Mouse (Mus musculus): ENCODE results near the gene Fbrsl1.

Fbrsl1 gene

DNA sequence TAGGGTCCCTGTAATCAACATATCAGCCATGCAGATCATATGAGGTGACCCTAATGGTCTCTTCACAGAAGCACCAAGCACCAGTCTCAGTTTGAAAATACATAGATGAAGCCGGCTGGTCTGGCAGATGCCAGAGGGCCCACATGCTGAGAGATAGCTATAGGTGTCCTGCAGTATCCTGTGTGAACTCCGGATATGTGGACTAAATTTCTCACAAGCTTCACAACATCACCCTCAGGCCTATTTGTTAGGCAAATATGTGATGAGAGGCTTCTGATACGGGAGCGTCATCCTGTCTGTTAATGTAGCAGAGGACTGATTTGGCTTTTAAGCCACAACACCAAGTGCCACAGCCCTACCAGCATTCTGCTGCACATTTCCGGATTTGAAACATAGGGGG, 37.9 kb downstream of the Fbrsl1 start:
- DNase-seq, result no peak

DNA sequence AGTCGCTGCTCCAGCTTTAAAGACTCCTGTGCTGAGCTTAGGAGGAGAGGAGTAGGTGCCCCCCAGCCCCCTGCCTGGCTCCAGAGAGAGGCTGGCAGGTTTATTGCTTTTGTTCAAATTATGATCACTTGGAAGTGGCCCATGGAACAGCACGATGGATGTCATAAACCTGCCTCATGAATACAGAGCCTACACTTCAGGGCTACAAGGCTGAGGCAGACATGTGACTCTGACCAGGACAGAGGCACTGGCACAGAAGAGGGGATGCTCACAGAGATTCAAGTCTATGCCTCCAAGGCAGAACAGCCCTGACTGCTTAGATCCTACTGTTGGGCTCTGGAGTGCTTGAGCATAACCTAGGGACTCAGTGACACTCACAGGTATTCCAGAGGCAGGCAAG, 39.3 kb downstream of the Fbrsl1 start:
- no peak for DNase-seq

DNA sequence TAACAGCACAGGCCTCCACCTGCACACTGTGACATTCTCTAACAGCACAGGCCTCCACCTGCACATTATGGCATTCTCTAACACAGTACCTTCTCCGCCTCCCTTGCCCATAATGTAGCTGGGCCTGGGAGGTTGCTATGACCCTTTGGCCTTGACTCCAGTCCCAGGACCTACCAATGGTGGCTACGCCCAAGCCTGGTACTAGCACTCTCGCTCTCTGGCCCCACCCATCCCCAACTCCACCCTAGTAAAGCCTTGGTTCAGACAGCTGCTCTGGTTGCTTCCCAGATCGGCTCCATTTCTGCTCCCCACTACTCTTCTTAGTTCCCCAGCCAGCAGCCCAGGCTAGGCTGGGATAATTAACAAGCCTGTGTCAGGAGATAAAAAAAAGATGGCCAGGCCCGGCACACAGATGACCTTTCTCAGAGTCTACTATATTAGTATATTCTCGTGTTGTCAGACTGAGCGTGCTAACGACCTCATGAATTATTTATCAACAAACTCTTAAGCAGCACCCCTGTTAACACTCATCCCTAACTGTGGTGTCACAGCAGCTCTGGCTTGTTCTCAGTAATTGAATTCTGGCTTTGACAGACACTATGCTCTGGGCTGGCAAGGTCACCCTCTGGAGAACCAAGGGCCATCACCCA, 42.1 kb downstream of the Fbrsl1 start:
- no peak for DNase-seq

DNA sequence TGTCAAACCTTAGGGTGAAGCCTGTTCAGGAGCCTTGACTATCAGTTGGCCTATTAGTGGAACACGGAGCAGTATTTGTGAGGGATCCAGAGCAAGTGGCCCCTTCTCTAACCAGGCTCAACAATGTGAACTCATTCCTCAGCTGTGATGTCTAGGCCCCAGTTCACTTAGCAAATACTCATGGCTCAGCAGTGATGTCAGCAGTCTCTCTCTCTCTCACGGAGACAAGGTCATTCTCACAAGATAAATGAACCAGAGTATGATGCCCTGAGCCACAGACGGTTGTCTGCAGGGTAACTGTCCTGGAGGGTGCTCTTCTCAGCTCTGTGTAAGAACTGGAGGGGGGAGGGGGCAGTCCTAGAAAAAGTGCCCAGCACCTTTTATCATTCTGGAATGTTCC, 44.4 kb downstream of the Fbrsl1 start:
- DNase-seq, result no peak

DNA sequence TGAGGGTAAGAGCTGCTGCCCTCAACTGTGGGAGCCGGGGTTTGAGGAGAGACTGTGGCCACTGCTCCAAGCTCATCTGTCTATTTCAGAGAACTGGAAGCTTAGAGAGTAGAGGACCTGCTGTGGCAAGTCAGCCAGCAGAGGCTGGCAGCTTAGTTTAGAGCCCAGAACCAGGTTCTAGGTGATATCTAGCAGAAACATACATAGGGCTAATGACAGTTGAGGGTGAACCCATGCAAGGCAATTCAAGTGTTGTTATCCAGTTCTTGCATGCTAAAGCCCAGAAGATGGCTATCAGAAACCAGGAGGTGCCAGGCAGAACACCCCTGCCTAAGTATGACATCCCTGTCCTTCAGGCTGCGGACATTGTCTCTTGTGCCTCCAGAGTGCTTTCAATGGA, 45.7 kb downstream of the Fbrsl1 start:
- DNase-seq, result no peak

DNA sequence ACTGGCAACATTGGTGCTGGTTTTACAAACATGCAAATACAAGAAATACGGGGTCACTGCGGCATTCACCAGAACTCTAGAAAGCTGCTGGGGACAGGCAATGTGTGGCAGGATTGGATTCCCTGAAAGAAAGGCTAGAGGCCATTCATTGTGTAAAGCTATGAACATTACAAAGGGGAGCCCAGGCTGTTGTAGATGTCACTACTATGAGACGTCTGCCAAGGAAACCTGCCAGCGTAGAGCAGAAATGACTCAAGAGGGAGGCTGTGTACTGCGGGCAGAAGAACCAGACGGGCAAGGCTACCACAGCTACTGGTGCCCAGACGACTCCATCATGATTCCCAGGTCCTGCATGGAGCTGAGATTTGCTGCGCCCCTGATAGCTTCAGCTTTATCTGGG, 47.2 kb downstream of the Fbrsl1 start:
- DNase-seq, result no peak

DNA sequence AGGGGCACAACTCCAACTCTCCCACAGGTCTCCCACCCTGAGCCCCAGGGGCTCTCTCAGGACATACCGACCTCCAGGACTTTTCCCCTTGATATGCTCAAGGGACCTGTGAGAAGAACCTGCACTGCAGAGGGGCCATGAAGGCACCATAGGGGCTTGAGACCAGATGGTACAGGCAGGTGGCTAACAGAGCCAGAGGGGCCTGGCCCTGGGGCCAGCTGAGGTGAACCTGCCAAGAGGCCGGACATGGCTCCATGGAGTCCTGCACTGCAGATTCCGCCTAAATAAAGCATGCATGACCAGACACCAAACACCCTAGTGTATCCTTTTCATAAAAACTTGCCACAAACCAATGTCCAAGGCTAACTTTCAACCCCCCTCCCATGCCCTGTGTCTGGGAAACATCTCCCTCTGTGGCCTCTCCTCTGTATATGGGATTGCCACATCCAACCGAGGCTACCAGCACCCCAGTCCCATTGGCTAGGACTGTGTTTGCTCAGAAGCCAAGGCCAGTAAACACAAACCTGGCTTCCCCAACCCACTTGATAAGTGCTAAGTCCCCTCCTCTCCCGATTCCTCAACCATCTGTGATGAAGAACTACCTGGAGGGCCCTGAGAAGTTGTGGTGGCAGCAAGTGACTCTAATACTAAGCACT, 53.2 kb downstream of the Fbrsl1 start:
- DNase-seq, result no peak

DNA sequence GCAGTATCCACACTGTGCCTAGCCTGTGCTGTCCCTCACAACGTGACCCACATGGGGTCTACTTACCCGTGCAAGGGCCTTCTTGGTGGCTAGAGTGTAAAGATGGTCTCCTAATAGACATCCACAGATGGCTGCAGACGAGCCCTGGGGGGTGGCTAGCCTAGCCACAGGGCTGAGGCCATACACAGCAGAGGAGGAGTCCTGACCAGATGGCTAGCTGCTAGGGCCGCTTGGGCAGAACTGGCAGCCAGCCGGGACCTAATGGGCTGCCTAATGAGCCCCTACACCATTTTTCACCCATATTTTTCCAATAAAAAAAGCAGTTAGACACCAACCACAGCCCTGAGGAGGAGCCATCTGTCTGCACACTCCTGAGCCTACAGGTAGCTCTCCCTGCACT, 55.6 kb downstream of the Fbrsl1 start:
- DNase-seq, result no peak

DNA sequence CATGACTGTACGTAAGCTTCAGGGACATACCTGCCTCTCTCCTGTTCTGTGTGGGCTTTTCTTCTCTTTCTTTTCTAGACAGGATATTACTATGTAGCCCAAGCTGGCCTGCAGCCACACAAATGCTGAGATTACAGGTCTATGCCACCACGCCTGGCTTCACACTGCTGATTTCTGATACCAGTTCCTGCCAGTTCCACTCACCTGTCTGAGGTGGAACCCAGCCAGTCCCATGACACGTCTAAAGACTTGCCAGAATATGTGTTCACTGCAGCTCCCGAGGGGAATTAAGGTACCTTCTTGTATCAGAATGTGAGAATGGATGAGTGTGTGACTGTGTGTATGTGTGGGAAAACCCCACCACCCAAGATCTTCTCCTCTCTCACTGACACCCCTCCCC, 57.7 kb downstream of the Fbrsl1 start:
- peak; percentile 62 for DNase-seq

DNA sequence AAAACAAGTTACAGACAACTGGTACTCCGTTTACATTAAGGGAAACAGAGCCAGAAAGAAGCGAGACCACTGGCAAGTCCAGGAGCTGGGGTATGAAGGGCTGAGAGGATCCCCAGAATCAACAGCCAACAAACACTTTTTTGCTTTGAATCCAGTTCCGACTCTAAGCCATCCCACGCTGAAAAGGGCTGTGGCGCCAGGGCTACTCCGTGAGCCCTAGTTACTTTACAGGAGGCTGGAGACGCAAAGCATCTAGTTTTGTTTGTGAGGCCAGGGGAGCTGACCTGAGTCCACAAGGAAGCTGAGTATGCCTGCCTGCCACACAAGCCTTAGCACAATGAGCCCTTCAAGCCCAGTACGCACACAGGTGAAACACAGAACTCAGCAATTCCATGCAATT, 61.0 kb downstream of the Fbrsl1 start:
- no peak for DNase-seq

DNA sequence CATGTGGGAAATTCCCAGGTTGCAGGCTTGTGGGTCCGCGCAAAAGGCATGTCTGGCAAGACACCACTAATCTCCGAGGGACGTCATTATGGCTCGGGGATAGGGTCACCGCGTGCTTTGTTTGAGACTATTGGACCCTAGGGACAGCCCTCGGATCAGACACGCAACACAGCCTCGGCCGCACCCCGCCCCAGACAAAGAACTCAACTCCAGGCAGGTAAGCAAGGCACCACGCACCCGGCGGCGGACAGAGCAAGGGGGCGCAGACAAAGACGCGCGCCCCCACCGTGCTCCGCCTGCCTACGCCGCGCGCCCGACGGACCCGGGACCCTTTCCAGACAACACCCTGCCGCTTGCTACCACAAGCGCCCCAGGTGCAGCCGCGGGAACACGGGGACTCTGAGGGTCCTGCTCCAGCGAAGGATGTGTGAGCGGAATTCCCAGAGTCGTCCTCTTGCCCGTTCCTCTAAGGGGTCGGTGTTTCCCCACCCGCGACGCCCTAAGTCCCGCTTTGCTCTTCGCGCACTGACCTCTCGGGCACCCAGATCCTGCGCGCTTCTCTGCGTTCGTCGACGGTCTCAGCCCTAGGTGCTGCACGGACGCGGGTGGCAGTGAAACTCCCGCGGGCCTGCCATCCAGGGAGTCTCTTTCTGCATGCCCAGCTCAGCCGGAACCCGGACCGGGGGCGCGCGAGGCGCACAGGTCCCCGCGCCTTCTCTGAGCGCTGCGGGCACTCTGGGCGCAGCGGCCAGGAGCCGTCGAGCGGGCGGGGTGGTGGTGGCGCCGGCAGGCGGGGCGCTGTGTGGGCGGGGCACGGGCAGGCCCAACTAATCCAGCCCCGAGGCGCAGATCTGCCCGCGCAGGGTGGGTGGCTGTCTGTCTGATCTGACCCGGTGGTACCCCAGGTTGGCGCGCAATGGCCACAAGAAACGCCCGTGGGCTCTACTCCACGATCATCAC, 61.7 kb downstream of the Fbrsl1 start:
- DNase-seq, result peak; percentile 87

DNA sequence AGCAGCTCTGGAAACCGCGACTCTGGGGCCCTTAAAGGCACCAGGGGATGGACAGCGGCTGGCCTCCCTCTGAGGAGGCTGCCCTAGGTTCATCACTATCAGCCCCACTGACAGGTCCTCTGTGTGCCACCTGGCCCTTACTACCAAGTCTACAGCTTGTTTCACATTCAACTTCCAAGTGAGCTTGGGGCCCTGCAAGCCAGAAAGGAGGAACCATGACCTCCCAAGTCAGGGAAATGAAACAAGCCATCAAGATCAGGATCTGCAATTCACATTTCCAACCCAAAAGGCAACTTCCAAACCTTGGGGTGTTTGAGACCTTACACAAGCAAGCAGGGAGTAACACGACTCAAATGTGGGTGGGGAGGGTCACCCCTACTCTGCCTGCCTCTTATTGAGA, 63.0 kb downstream of the Fbrsl1 start:
- no peak for DNase-seq

DNA sequence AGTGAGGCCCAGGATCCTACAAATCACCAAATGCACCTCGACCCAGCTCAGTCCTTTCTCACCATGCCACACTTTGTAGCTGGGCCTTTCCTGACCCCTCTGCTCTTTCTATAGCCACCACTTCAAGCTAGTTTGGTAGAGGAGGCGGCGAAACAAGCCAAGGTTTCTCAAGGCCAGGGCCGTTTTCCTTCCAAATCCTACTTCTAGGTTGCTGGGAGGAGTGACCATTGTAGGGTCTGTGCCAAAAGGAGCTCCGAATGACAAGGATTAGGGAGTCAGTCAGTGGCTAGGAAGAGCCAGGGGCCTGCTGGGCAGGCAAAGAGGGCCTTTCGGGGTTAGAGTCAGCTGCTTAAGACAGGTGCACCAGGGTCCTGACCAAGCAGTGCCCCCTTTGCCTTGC, 63.8 kb downstream of the Fbrsl1 start:
- no peak for DNase-seq

DNA sequence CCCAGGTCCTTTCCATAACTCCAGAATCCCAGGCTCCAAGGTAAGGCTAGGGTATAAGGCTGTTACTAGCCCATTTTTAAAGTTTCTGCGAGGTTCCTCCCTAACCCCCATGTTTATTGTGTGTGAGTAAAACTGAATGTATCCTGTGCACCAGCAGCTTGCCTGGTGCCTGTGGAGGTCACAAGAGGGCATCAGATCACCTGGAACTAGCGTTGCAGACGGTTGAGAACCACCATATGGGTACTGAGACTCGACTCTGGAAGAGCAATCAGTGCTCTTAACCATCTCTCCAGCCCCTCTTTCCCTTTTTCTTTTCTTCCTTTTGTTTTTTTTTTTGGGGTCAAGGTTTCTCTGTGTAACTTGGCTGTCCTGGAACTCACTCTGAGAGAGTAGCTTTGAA, 68.5 kb downstream of the Fbrsl1 start:
- no peak for DNase-seq

DNA sequence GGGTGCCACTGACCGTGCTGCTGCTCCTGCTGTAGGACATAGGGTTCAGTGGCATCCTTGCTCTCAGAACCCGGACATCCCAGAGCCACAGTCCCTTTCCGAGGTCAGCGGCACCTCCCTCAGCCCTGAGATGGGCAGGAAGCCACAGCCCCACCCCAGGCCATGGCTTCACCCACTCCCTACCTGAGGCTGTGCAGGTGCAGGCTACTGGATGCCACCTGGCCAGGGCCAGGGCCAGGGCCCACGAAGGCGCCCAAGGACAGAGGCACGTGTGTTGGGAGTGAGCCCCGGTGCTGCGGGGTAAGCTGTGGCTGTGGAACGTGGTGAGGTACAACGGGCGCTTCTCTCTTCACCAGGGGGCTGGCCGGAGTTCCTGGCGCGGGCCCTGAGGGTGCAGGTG, 69.2 kb downstream of the Fbrsl1 start:
- DNase-seq, result no peak

DNA sequence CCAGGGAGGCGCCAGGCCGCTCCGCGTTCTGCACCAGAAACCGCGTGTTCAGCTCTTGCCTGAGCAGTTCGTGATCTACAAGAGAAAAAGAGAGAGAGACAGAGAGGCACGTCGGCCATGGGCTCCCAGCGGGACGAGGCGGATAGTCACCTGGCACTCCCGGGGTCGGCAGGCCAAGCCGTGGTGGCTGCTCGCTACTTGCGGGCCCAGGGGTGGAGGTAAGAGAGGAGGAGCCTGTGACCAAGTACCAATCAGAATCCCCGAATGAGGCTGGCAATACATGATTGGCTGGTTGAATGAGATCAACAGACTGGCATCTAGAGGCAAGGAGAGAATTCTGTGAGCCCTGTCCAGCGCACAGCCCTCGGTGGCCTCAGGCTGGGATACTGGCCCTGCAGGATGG, 70.1 kb downstream of the Fbrsl1 start:
- DNase-seq, result no peak

DNA sequence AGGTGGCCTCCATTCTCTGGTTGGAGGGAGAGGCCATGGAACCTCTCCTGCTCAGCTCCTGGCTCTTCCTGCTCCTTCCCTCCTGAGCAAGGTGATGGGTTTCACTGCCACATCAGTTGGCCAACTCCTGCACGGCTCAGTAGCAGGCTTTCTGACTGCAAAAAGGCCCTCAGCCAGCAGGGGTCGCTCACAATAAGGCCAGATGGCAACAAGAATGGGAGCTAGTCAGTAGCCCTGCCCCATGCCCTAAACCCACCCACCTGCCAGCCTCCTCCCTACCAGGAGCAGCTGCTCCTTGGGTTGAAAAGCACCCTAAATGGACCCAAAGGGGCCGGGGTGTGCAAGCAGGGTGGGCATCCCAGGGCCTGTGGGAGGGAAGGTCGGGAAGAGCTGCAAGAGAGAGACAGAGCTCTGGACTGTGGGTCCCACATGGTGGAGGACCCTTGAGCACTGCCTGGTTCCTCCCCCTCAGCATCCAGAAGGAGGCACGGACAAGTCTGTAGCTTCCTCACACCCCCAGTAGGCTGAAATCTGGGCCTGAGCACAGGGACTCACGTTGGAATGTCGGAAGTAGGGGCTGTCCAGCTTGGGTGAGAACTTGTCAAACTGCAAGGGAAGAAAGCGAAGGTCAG, 71.4 kb downstream of the Fbrsl1 start:
- peak; percentile 84 for DNase-seq

DNA sequence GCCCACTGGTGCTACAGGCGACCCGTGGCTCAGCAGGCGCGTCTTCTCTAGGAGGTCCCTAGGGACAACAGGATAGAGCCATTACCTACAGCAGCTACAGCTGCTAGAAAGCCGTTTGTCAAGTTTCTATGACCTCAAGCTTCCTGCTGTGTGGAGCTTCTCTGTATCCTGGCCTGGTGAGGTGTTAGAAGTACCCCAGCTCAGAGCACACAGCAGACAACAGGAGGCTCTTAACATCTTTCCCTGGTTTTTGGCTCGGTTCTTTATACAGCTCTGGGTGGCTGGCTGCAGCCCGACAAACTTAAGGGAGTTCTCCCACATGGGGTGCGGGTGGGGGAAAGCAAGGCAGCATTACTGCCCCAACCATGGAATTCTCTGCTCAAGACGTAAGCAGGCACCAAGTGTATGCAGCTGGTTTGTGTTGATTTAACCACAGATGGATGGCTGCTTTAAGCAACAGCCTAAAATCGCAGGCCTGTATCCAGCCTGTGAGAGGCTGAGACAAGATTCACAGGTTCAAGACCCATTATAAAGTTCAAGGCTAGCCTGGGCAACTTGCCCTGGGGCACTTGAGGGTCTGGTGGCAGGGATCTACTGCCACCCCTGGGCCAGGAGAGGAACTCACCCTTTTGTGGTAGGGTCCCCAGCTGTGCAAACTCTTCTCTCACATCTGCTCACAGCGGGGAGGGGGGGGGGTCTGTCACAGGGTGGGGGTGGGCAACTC, 84.3 kb downstream of the Fbrsl1 start:
- no peak for DNase-seq

DNA sequence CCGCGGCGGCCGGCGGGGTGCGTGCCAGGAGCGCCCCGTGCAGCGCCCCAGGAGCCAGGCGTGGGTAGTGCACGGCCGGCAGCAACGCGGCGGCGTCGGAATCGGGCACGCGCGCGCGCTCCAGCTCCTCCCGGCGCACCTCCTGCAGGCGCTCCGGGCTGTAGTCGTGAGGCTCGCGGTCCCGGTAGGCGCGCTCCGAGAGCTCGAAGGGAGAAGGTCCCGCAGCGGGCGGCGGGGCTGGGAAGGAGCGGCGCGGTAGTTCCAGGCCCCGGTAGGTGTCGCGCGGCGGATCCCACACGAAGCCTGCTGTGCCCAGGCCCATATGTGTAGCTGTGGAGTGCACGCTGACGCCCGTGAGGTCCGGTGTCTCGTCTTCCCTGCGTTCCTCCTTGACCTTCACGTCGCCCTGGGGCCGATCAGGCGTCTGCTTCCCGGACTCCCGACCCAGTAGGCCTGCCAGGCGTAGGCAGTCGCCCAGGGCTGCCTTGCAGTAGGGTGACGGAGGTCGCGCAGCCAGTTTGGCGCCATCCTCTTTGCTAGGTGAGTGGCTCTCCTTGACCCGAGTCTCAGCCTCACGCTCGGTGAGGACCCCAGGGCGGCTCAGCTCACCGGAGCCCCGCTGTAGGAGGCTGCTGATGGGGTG, 85.0 kb downstream of the Fbrsl1 start:
- peak; percentile 86 for DNase-seq

DNA sequence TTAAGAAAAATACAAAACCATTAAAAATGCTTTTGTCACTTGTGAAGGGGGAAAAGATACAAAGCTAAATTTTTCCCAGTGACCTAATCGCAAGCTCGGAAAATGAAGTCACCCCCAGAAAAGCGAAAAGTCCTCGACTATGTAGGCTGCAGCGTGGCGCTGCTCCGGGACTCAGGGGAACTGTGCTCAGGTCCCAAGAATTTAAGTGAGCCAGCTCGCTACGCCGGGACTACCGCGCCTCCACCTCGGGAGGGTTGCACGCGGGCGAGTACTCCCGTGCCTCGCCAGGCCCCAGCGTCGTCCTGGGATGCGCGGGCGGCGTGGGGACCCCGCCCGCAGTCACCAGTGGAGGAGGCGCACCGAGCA, 85.5 kb downstream of the Fbrsl1 start:
- no peak for DNase-seq

DNA sequence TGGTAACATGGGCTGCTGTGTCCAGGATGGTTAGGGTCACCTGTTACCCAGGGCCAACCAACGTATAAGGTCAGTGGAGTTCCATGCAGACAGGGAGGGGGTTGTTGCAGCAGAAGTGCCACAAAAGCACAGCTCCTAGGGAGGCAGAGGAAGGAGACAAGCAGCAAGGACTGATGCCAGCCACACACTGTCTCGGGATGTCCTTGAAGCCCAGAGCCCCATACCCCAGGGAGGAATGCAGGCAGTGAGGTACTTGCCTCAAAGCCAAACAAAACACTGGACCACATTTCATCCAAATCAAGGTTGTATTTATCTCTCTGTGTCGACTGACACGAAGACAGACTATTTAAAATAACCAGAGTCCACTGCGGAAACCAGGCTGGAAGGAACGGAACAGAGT, 86.8 kb downstream of the Fbrsl1 start:
- DNase-seq, result no peak

DNA sequence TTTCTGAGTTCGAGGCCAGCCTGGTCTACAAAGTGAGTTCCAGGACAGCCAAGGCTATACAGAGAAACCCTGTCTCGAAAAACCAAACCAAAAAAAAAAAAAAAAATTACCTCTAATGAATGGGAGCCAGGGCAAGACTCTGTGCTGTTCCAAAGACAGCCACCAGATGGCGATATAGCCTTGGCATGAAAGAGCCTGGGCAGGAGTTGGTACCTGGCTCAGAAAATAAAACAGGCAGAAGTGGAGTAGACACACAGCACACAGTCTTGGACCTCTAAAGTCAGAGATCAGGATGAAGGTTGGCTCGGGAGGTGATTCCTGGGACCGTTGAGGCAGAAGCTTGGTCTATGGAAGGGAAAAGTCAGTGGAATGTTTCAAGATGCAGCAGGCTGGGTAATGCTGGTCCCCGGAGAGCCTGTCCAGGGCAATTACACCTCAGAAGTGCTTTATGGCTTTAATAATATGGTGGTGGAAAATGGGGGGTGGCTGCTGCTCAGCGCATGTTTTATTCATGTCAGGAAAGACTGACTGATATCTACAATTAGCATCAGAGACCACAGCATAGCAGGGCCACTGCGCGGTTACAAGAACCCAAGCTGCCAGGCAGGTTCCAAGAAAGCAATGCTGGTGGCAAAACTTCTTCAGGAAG, 90.6 kb downstream of the Fbrsl1 start:
- DNase-seq, result peak; percentile 91
